Mouse (Mus musculus) brain, embryonic 14.5 days (tissue): Measurements from ENCODE around the gene Plekhj1.

Experiments
- CTCF ChIP-seq: fragments of 200-500 bp; IDR thresholded peaks from 2 replicates; pipeline ENCODE4 v1.5.1; 2012; ENCODE audit warnings: inconsistent platforms, mild to moderate bottlenecking, moderate library complexity, borderline replicate concordance; ENCODE audit not compliant: insufficient read depth, insufficient read length; ENCODE audit errors: extremely low read depth
- POLR2A ChIP-seq: fragments of 200-500 bp; IDR thresholded peaks from 2 replicates; pipeline ENCODE4 v1.6.1; 2012; ENCODE audit warnings: mild to moderate bottlenecking, inconsistent platforms, borderline replicate concordance; ENCODE audit not compliant: poor library complexity, insufficient read depth, insufficient read length, severe bottlenecking; ENCODE audit errors: extremely low read depth

- TF ChIP-seq CTCF, result no peak
- TF ChIP-seq POLR2A, result no peak
Measured at GRCm38 (mm10) chr10:80785963-80786362, 12.5 kb downstream of the Plekhj1 start.
